Mouse (Mus musculus) midbrain, embryonic 15.5 days (tissue): ENCODE measurements around the gene Ankzf1. TPM values are rescaled to one million over a fixed set of nuclear protein-coding genes. Genes with fewer than 3 reads are reported as not detected.

Source experiments
- ATAC-seq: fragments of 200-750 bp; cut with Nextera tagmentation; replicated peaks from 2 replicates; pipeline ENCODE4 v1.8.0; 2017; ENCODE audit warnings: moderate TSS enrichment
- H3K27ac ChIP-seq: fragments of 300-500 bp; sonication (generic); 2 replicates; pipeline ENCODE4 v1.5.1; 2015; ENCODE audit warnings: mild to moderate bottlenecking, inconsistent platforms
- H3K27me3 ChIP-seq: fragments of 300-500 bp; sonication (generic); replicated peaks from 2 replicates; pipeline ENCODE4 v1.6.1; 2015; ENCODE audit warnings: inconsistent platforms
- H3K36me3 ChIP-seq: fragments of 300-500 bp; sonication (generic); replicated peaks from 2 replicates; pipeline ENCODE4 v1.6.1; 2015; ENCODE audit warnings: inconsistent platforms
- H3K4me1 ChIP-seq: fragments of 300-500 bp; sonication (generic); 2 replicates; pipeline ENCODE4 v1.6.1; 2015; ENCODE audit warnings: inconsistent platforms
- H3K4me2 ChIP-seq: fragments of 300-500 bp; sonication (generic); 2 replicates; pipeline ENCODE4 v1.6.1; 2015; ENCODE audit warnings: inconsistent platforms, mild to moderate bottlenecking, moderate library complexity
- H3K4me3 ChIP-seq: fragments of 300-500 bp; sonication (generic); 2 replicates; pipeline ENCODE4 v1.5.1; 2015; ENCODE audit warnings: mild to moderate bottlenecking, inconsistent platforms
- H3K9ac ChIP-seq: fragments of 300-500 bp; sonication (generic); 2 replicates; pipeline ENCODE4 v1.6.1; 2015; ENCODE audit warnings: mild to moderate bottlenecking, inconsistent platforms
- H3K9me3 ChIP-seq: fragments of 300-500 bp; sonication (generic); 2 replicates; pipeline ENCODE4 v1.6.1; 2016; ENCODE audit warnings: inconsistent platforms
- WGBS: fragments of 180-500 bp; shearing (Covaris S2); methylation state at CpG from one replicate; pipeline ENCODE4 v1.1.7; 2015; ENCODE audit warnings: mixed read lengths; 5-methylcytosine and 5-hydroxymethylcytosine counted together
- polyA plus RNA-seq: library from polyadenylated mRNA; unstranded; fragments of >200 nt; fragmentation: Nextera tagmentation; extraction: Ambion mirVana; gene quantifications from 2 replicates; pipeline ENCODE4 v1.2.1, GENCODE M21; 2015

Gene Ankzf1
- polyA plus RNA-seq, 1 experiment from 2014 or later, result 27.7 TPM

- H3K4me3 ChIP-seq, result no peak overlapping the region
- peaks cover 11% of the 10 kb centered on the region; the same call in 1 of the 2 replicates for H3K36me3 ChIP-seq
- peaks cover 56% of the 10 kb centered on the region for H3K27me3 ChIP-seq
- H3K4me2 ChIP-seq, result peak overlapping the region; percentile 79; the same call in 1 of the 2 replicates
- 6% methylated on average over 6 of the region's 6 CpGs for WGBS
- no peak for ATAC-seq
- H3K9me3 ChIP-seq, result no peaks in the 10 kb centered on the region
- no peak overlapping the region for H3K27ac ChIP-seq
- H3K9ac ChIP-seq, result no peak overlapping the region
- peaks cover 17% of the 10 kb centered on the region for H3K4me1 ChIP-seq
These were observed 25.9 kb downstream of the Ankzf1 start for GRCm38 (mm10) chr1:75217893-75218226.

GRCm38 (mm10) chr1:75218227-75219001, 26.5 kb downstream of the Ankzf1 start:
- H3K27me3 ChIP-seq, result peaks cover 56% of the 10 kb centered on the region
- peak; percentile 49 for ATAC-seq

GRCm38 (mm10) chr1:75219078-75219477, 27.1 kb downstream of the Ankzf1 start:
- H3K4me2 ChIP-seq, result peak overlapping the region; percentile 79
- ATAC-seq, result peak; percentile 91
- H3K9me3 ChIP-seq, result no peaks in the 10 kb centered on the region
- H3K4me1 ChIP-seq, result peaks cover 16% of the 10 kb centered on the region
- WGBS, result under 1% methylated on average over 24 of the region's 24 CpGs
- peaks cover 5% of the 10 kb centered on the region; the same call in 1 of the 2 replicates for H3K36me3 ChIP-seq
- peak overlapping the region; percentile 35 for H3K9ac ChIP-seq
- peak overlapping the region; percentile 48 for H3K4me3 ChIP-seq
- peaks cover 56% of the 10 kb centered on the region for H3K27me3 ChIP-seq
- H3K27ac ChIP-seq, result no peak overlapping the region

More at GRCm38 (mm10) chr1:75218227-75219001, 26.5 kb downstream of the Ankzf1 start:
- peaks cover 16% of the 10 kb centered on the region for H3K4me1 ChIP-seq
- H3K4me3 ChIP-seq, result peak overlapping the region; percentile 48
- H3K36me3 ChIP-seq, result peaks cover 9% of the 10 kb centered on the region; the same call in 1 of the 2 replicates
- H3K27ac ChIP-seq, result no peak overlapping the region
- peak overlapping the region; percentile 35; the same call in 1 of the 2 replicates for H3K9ac ChIP-seq
- 1% methylated on average over 38 of the region's 38 CpGs for WGBS
- peak overlapping the region; percentile 79 for H3K4me2 ChIP-seq
- no peaks in the 10 kb centered on the region for H3K9me3 ChIP-seq

GRCm38 (mm10) chr1:75219531-75219930, 27.6 kb downstream of the Ankzf1 start, which contains the start of gene Tuba4a:
TSS of gene Tuba4a (minus strand) at chr1:75219865.
- peaks cover 2% of the 10 kb centered on the region; the same call in 1 of the 2 replicates for H3K36me3 ChIP-seq
- no peak within 1 kb of the TSS for H3K27ac ChIP-seq
- peak within 1 kb of the TSS; percentile 79 for H3K4me2 ChIP-seq
- H3K4me3 ChIP-seq, result peak within 1 kb of the TSS; percentile 48
- peak; percentile 63 for ATAC-seq
- H3K4me1 ChIP-seq, result peaks cover 16% of the 10 kb centered on the region
- WGBS, result under 1% methylated on average over 34 of the region's 34 CpGs
- H3K9me3 ChIP-seq, result no peaks in the 10 kb centered on the region
- H3K27me3 ChIP-seq, result peaks cover 56% of the 10 kb centered on the region
- peak within 1 kb of the TSS; percentile 35 for H3K9ac ChIP-seq

- Histone ChIP-seq H3K4me1 (peaks cover 16% of the 10 kb centered on the region), H3K36me3 (no peaks in the 10 kb centered on the region), H3K9ac (no peak overlapping the region), H3K4me2 (no peak overlapping the region), H3K27ac (no peak overlapping the region), H3K27me3 (peaks cover 56% of the 10 kb centered on the region), H3K4me3 (no peak overlapping the region), H3K9me3 (no peaks in the 10 kb centered on the region)
- ATAC-seq, result no peak
- 78% methylated on average over 3 of the region's 3 CpGs for WGBS
These were observed 29.6 kb downstream of the Ankzf1 start for GRCm38 (mm10) chr1:75221538-75221937.

- H3K9me3 ChIP-seq, result no peaks in the 10 kb centered on the region
- H3K27ac ChIP-seq, result no peak overlapping the region
- peaks cover 16% of the 10 kb centered on the region for H3K4me1 ChIP-seq
- no peak overlapping the region for H3K9ac ChIP-seq
- no peak overlapping the region for H3K4me2 ChIP-seq
- H3K27me3 ChIP-seq, result peaks cover 42% of the 10 kb centered on the region
- no peaks in the 10 kb centered on the region for H3K36me3 ChIP-seq
- WGBS, result 86% methylated on average over 6 of the region's 6 CpGs
- ATAC-seq, result no peak
- no peak overlapping the region for H3K4me3 ChIP-seq
These were observed 31.0 kb downstream of the Ankzf1 start for GRCm38 (mm10) chr1:75222926-75223325.

GRCm38 (mm10) chr1:75223532-75223931, 31.6 kb downstream of the Ankzf1 start:
- Histone ChIP-seq H3K27me3 (peaks cover 37% of the 10 kb centered on the region), H3K4me1 (peaks cover 13% of the 10 kb centered on the region), H3K4me2 (no peak overlapping the region), H3K27ac (no peak overlapping the region), H3K36me3 (no peaks in the 10 kb centered on the region), H3K9ac (no peak overlapping the region), H3K4me3 (no peak overlapping the region), H3K9me3 (no peaks in the 10 kb centered on the region)
- no peak for ATAC-seq
- 81% methylated on average over 6 of the region's 6 CpGs for WGBS

- no peak overlapping the region for H3K4me3 ChIP-seq
- no peak overlapping the region for H3K9ac ChIP-seq
- no peak overlapping the region for H3K4me2 ChIP-seq
- H3K27me3 ChIP-seq, result peaks cover 22% of the 10 kb centered on the region
- no peaks in the 10 kb centered on the region for H3K36me3 ChIP-seq
- no peaks in the 10 kb centered on the region for H3K4me1 ChIP-seq
- WGBS, result 54% methylated on average over 3 of the region's 3 CpGs
- no peak for ATAC-seq
- H3K27ac ChIP-seq, result no peak overlapping the region
- no peaks in the 10 kb centered on the region for H3K9me3 ChIP-seq
These were observed 33.5 kb downstream of the Ankzf1 start for GRCm38 (mm10) chr1:75225473-75225872.

GRCm38 (mm10) chr1:75226138-75226537, 34.2 kb downstream of the Ankzf1 start:
- 60% methylated on average over 2 of the region's 2 CpGs for WGBS
- no peak for ATAC-seq

GRCm38 (mm10) chr1:75227653-75228052, 35.7 kb downstream of the Ankzf1 start:
- Histone ChIP-seq H3K36me3 (no peaks in the 10 kb centered on the region), H3K4me2 (no peak overlapping the region), H3K4me3 (no peak overlapping the region), H3K27me3 (peaks cover 3% of the 10 kb centered on the region), H3K27ac (no peak overlapping the region), H3K9ac (no peak overlapping the region), H3K4me1 (no peaks in the 10 kb centered on the region), H3K9me3 (no peaks in the 10 kb centered on the region)
- WGBS, result 77% methylated on average over 1 of the region's 1 CpGs
- ATAC-seq, result no peak

More at GRCm38 (mm10) chr1:75226138-75226537, 34.2 kb downstream of the Ankzf1 start:
- no peaks in the 10 kb centered on the region for H3K36me3 ChIP-seq
- H3K27ac ChIP-seq, result no peak overlapping the region
- H3K9me3 ChIP-seq, result no peaks in the 10 kb centered on the region
- no peaks in the 10 kb centered on the region for H3K4me1 ChIP-seq
- no peak overlapping the region for H3K4me2 ChIP-seq
- H3K27me3 ChIP-seq, result peaks cover 16% of the 10 kb centered on the region
- no peak overlapping the region for H3K4me3 ChIP-seq
- H3K9ac ChIP-seq, result no peak overlapping the region

GRCm38 (mm10) chr1:75229158-75229557, 37.2 kb downstream of the Ankzf1 start:
- ATAC-seq, result no peak
- Histone ChIP-seq H3K27me3 (peaks cover 3% of the 10 kb centered on the region; the same call in 1 of the 2 replicates), H3K9ac (no peak overlapping the region), H3K4me1 (no peaks in the 10 kb centered on the region), H3K27ac (no peak overlapping the region), H3K4me2 (no peak overlapping the region), H3K4me3 (no peak overlapping the region), H3K9me3 (no peaks in the 10 kb centered on the region), H3K36me3 (no peaks in the 10 kb centered on the region)
- WGBS, result 80% methylated on average over 4 of the region's 4 CpGs

- Histone ChIP-seq H3K9me3 (no peaks in the 10 kb centered on the region), H3K4me2 (no peak overlapping the region), H3K4me1 (peaks cover 4% of the 10 kb centered on the region; the same call in 1 of the 2 replicates), H3K4me3 (no peak overlapping the region), H3K9ac (no peak overlapping the region), H3K36me3 (no peaks in the 10 kb centered on the region), H3K27ac (no peak overlapping the region), H3K27me3 (no peaks in the 10 kb centered on the region; the same call in 1 of the 2 replicates)
- ATAC-seq, result no peak
- 73% methylated on average over 7 of the region's 7 CpGs for WGBS
These were observed 38.5 kb downstream of the Ankzf1 start for GRCm38 (mm10) chr1:75230335-75230994.
